ENCODE assay signal across 15 mouse cellular contexts in genomic region chr8:13697681-13698080, GRCm38 (mm10). TPM values are rescaled to one million over a fixed set of nuclear protein-coding genes. Genes with fewer than 3 reads are reported as not detected.
DNase-seq lines count a peak whose midpoint lies in the region; ATAC-seq lines count a peak whose summit lies in the region.
"Had no signal": no experiment of that assay in that cellular context is flagged by ENCODE, and none has a peak within 500 bp of the region (broad histone marks: within the 10 kb centered on the region; RNA-seq: fewer than 3 reads in every experiment).

No protein-coding gene starts in this region.

- ATAC-seq in hematopoietic stem cell, adult 5-6 weeks (replicated peaks in 1 of 2; ENCODE audit: insufficient read depth in 1 of 2, low FRiP score in 2 of 2, low TSS enrichment in 1 of 2, low read depth in 1 of 2, poor library complexity in 2 of 2, severe bottlenecking in 2 of 2): peak; percentile 9 to 61; a peak in 1 of 4 replicates

- H3K27me3 ChIP-seq in heart, embryonic 10.5 days (ENCODE audit: insufficient read depth, poor library complexity, severe bottlenecking): no peaks in the 10 kb centered on the region
- H3K27me3 ChIP-seq: embryonic facial prominence, embryonic 12.5 days; neural tube, embryonic 15.5 days had no signal

- H3K4me3 ChIP-seq in heart, embryonic 10.5 days: no peak overlapping the region
- H3K4me3 ChIP-seq: embryonic facial prominence, embryonic 12.5 days; neural tube, embryonic 15.5 days had no signal

- 0 out of 2 replicates have a peak overlapping the region, but pooled peaks have one; percentile 48 for H3K27ac ChIP-seq in heart, embryonic 10.5 days
- H3K27ac ChIP-seq: embryonic facial prominence, embryonic 12.5 days; neural tube, embryonic 15.5 days had no signal

- WGBS in heart, embryonic 10.5 days: 67% methylated on average over 8 of the region's 8 CpGs

- H3K4me1 ChIP-seq in heart, embryonic 10.5 days: peaks cover 23% of the 10 kb centered on the region

- DNase-seq in heart, embryonic 10.5 days (ENCODE audit: low spot score): no peak
- DNase-seq in heart, postnatal 25 days (ENCODE audit: low spot score): no peak
- DNase-seq in brain, adult 2 months (ENCODE audit: low read depth, low spot score): peak; percentile 87
- peak; percentile 82 to 85 for DNase-seq in cerebellum, adult 18-20 months
- DNase-seq in frontal cortex, postnatal 25 days (ENCODE audit: low spot score in 2 of 2): no peak
- no peak for DNase-seq in right cerebral cortex, postnatal 25 days
- DNase-seq: kidney, adult 2 months; liver; thymus, postnatal 14 days had no signal

- intact Hi-C loops in heart, postnatal 25 days (cut with DNase I): no loop called here

- no peaks in the 10 kb centered on the region for H3K36me3 ChIP-seq in heart, embryonic 10.5 days
- H3K36me3 ChIP-seq: embryonic facial prominence, embryonic 12.5 days; neural tube, embryonic 15.5 days had no signal

- no peaks in the 10 kb centered on the region for H3K9me3 ChIP-seq in heart, embryonic 10.5 days
- H3K9me3 ChIP-seq: embryonic facial prominence, embryonic 12.5 days; neural tube, embryonic 15.5 days had no signal

RNA-seq across cellular contexts. Expression of gene Cfap97d2, which starts 8.0 kb away (rescaled TPM):
- not detected in 2 replicates for polyA plus RNA-seq in heart, embryonic 10.5 days (2016; fragmentation: Nextera tagmentation; extraction: Ambion mirVana)
- total RNA-seq in heart, postnatal 25 days (2021): not detected
- total RNA-seq in hematopoietic stem cell, adult 5-6 weeks (2017): not detected in 2 replicates
- total RNA-seq: adrenal gland, adult 18-20 months; gastrocnemius, adult 18-20 months; monocyte, adult 5-6 weeks had no signal
- polyA plus RNA-seq: kidney, adult 2 months had no signal

RNA-seq across cellular contexts. Expression of gene Rasa3, which starts 20.3 kb away (rescaled TPM):
- 33.0 and 48.0 TPM in 2 replicates for polyA plus RNA-seq in heart, embryonic 10.5 days (2016; fragmentation: Nextera tagmentation; extraction: Ambion mirVana)
- total RNA-seq in heart, postnatal 25 days (2021): 10 to 100 TPM; 14.8 to 19.8 TPM
- total RNA-seq in hematopoietic stem cell, adult 5-6 weeks (2017): 104 and 131 TPM in 2 replicates

RNA-seq across cellular contexts. Expression of gene Cdc16, which starts 59.8 kb away (rescaled TPM):
- 160 and 186 TPM in 2 replicates for polyA plus RNA-seq in heart, embryonic 10.5 days (2016; fragmentation: Nextera tagmentation; extraction: Ambion mirVana)
- total RNA-seq in heart, postnatal 25 days (2021): 10 to 100 TPM; 29.0 to 31.6 TPM
- 52.3 and 64.4 TPM in 2 replicates for total RNA-seq in hematopoietic stem cell, adult 5-6 weeks (2017)

Comparison
In these comparisons a context has a peak if more than half of its experiments do, and no peak if none do; other contexts are left out.
1. DNase-seq: peak in brain, adult 2 months (single experiment) and cerebellum, adult 18-20 months (2 of 2); none in heart, embryonic 10.5 days (single experiment), heart, postnatal 25 days (single experiment), frontal cortex, postnatal 25 days (0 of 2) and right cerebral cortex, postnatal 25 days (single experiment).